Mouse (Mus musculus): ENCODE measurements around the gene Dmbx1. TPM values are rescaled to one million over a fixed set of nuclear protein-coding genes. Genes with fewer than 3 reads are reported as not detected.
A peak's percentile ranks its signal among the peaks of the same experiment; 100 is the strongest.

Dmbx1 gene
- polyA plus RNA-seq, 1 experiment from 2014 or later, result 0.11 TPM

DNA sequence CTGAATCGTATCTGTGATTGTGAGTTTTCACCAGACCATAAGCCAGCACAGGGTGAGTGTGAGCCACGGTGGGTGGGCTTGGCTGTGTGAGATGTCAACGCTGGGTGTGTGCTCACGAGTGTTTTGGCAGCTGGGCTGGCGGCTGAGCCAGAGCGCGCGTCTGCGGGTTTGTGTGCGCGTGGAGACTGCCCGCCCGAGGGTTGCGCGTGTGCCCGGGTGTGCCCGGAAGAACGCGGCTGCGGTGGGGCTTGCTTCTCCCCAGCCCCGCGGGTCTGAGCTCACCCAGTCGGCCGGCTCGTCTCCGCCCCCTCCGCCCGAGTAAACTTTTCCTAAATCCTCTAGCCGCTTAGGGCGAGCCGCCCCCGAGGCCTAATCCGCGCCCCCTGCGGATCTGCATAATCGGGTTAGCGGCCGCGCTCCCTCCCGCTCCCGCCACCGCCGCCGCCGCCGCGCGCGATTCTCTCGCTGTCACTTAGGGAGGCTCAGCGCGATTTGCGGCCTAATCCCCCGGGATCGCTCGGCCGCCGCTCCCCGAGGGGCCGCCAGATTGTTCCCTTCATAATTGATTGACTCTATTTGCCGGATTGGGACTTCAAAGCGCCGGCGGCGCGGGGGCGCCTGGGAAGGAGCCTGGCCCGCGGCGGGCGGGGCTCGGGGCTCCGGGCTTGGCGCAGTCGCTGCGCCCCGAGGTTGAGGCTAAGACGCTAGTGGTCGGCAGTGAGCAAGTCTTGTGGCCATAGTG, 23.1 kb upstream of the Dmbx1 start:
- peak; percentile 78 for DNase-seq (ENCODE audit: low spot score)
- Histone ChIP-seq H3K4me3 (peak overlapping the region; percentile 71), H3K36me3 (no peaks in the 10 kb centered on the region), H3K4me1 (peaks cover 36% of the 10 kb centered on the region), H3K27me3 (ENCODE audit: low read depth, poor library complexity, severe bottlenecking) (peaks cover 100% of the 10 kb centered on the region), H3K9me3 (replicated peaks) (no peaks in the 10 kb centered on the region), H3K27ac (peak overlapping the region; percentile 64)
- 1% methylated on average over 79 of the region's 79 CpGs for WGBS

GRCm38 (mm10) chr4:115961991-115962390, 22.3 kb upstream of the Dmbx1 start:
- Histone ChIP-seq H3K36me3 (no peaks in the 10 kb centered on the region), H3K4me1 (peaks cover 36% of the 10 kb centered on the region), H3K4me3 (peak overlapping the region; percentile 71; the same call in 1 of the 2 replicates), H3K27ac (no peak overlapping the region), H3K9me3 (replicated peaks) (no peaks in the 10 kb centered on the region), H3K27me3 (ENCODE audit: low read depth, poor library complexity, severe bottlenecking) (peaks cover 100% of the 10 kb centered on the region)
- WGBS, result 10% methylated on average over 7 of the region's 7 CpGs
- DNase-seq (ENCODE audit: low spot score), result no peak

- Histone ChIP-seq H3K27me3 (ENCODE audit: low read depth, poor library complexity, severe bottlenecking) (peaks cover 100% of the 10 kb centered on the region), H3K4me3 (no peak overlapping the region), H3K9me3 (replicated peaks) (no peaks in the 10 kb centered on the region), H3K36me3 (no peaks in the 10 kb centered on the region), H3K4me1 (peaks cover 34% of the 10 kb centered on the region), H3K27ac (no peak overlapping the region)
- no peak for DNase-seq (ENCODE audit: low spot score)
These were observed 19.8 kb upstream of the Dmbx1 start for GRCm38 (mm10) chr4:115959546-115959945.

DNA sequence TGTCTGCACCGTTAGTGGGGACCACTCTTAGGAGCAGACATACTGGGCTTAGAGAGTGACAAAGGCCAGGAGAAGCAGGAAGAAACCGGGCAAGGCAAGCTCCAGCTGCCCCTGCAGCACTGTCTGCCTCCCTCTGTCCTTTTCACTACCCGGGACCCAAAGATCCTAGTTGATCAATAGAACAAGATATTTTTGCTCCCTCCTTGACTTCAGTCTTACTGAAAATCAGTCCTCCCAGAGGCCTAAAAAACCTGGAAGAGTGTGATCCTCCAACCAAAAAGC, 15.7 kb upstream of the Dmbx1 start:
- Histone ChIP-seq H3K36me3 (no peaks in the 10 kb centered on the region), H3K4me1 (peaks cover 7% of the 10 kb centered on the region), H3K4me3 (peak overlapping the region; percentile 3; the same call in 1 of the 2 replicates), H3K27me3 (ENCODE audit: low read depth, poor library complexity, severe bottlenecking) (peaks cover 100% of the 10 kb centered on the region), H3K9me3 (replicated peaks) (no peaks in the 10 kb centered on the region), H3K27ac (no peak overlapping the region)
- 9% methylated on average over 3 of the region's 3 CpGs for WGBS
- DNase-seq (ENCODE audit: low spot score), result no peak

DNA sequence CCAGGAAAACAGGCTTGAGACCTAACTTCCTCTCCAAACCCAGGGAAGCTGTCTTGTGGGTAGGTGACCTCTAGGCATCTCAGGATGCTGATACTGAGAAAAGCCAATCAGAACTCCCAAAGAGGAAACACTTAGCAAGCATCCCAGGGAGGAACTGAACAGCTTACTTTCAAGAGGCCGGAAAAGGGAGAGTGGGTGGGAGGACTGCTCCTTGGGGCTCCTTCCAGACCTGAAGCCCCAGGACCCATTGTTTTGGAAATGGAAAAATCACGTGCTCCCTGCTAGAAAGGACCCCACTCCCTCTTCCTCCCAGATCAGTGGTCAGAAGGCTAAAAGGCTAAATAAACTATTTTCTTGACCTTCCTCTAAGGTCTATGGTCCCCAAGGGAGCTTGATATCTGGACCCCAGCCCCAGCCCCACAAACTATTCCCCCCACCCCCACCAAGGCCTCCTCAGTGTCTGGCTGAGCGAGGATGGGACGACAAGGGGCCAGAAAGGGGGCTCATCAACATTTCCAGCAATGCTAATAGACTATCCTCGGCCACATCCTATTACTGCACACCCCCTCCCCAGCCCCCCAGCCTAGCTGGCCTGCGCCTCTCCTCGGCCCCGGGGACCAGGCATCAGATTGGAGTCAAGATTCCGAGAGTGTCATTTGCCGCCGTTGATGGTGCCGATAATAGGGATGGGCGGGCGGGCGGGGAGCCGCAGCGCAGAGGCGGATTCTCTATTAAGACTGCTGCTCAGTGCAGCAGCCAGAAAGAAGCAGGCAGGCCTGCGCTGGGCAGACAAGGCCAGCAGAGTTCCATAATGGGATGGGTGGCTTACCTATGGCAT, 15.1 kb upstream of the Dmbx1 start:
- H3K27me3 ChIP-seq (ENCODE audit: low read depth, poor library complexity, severe bottlenecking), result peaks cover 100% of the 10 kb centered on the region
- WGBS, result 3% methylated on average over 19 of the region's 19 CpGs
- H3K36me3 ChIP-seq, result no peaks in the 10 kb centered on the region
- DNase-seq (ENCODE audit: low spot score), result no peak
- no peak overlapping the region for H3K27ac ChIP-seq
- H3K9me3 ChIP-seq (replicated peaks), result no peaks in the 10 kb centered on the region
- peaks cover 7% of the 10 kb centered on the region for H3K4me1 ChIP-seq
- peak overlapping the region; percentile 3; the same call in 1 of the 2 replicates for H3K4me3 ChIP-seq

GRCm38 (mm10) chr4:115953559-115953958, 13.8 kb upstream of the Dmbx1 start:
- WGBS, result 39% methylated on average over 5 of the region's 5 CpGs
- Histone ChIP-seq H3K27me3 (ENCODE audit: low read depth, poor library complexity, severe bottlenecking) (peaks cover 100% of the 10 kb centered on the region), H3K4me3 (no peak overlapping the region)

GRCm38 (mm10) chr4:115952758-115953157, 13.0 kb upstream of the Dmbx1 start:
- DNase-seq (ENCODE audit: low spot score), result peak; percentile 78
- peaks cover 100% of the 10 kb centered on the region for H3K27me3 ChIP-seq (ENCODE audit: low read depth, poor library complexity, severe bottlenecking)
- no peaks in the 10 kb centered on the region for H3K9me3 ChIP-seq (replicated peaks)
- WGBS, result 14% methylated on average over 6 of the region's 6 CpGs
- peaks cover 7% of the 10 kb centered on the region for H3K4me1 ChIP-seq
- no peak overlapping the region for H3K4me3 ChIP-seq
- H3K27ac ChIP-seq, result no peak overlapping the region
- no peaks in the 10 kb centered on the region for H3K36me3 ChIP-seq

More at GRCm38 (mm10) chr4:115953559-115953958, 13.8 kb upstream of the Dmbx1 start:
- Histone ChIP-seq H3K9me3 (replicated peaks) (no peaks in the 10 kb centered on the region), H3K36me3 (no peaks in the 10 kb centered on the region), H3K27ac (no peak overlapping the region), H3K4me1 (peaks cover 7% of the 10 kb centered on the region)
- DNase-seq (ENCODE audit: low spot score), result no peak

- H3K27ac ChIP-seq, result no peak overlapping the region
- no peaks in the 10 kb centered on the region for H3K9me3 ChIP-seq (replicated peaks)
- WGBS, result under 1% methylated on average over 41 of the region's 41 CpGs
- H3K36me3 ChIP-seq, result no peaks in the 10 kb centered on the region
- peak overlapping the region; percentile 35 for H3K4me3 ChIP-seq
- peaks cover 26% of the 10 kb centered on the region for H3K4me1 ChIP-seq
- peaks cover 100% of the 10 kb centered on the region for H3K27me3 ChIP-seq (ENCODE audit: low read depth, poor library complexity, severe bottlenecking)
- DNase-seq (ENCODE audit: low spot score), result no peak
These were observed 4.1 kb upstream of the Dmbx1 start for GRCm38 (mm10) chr4:115943669-115944314.

DNA sequence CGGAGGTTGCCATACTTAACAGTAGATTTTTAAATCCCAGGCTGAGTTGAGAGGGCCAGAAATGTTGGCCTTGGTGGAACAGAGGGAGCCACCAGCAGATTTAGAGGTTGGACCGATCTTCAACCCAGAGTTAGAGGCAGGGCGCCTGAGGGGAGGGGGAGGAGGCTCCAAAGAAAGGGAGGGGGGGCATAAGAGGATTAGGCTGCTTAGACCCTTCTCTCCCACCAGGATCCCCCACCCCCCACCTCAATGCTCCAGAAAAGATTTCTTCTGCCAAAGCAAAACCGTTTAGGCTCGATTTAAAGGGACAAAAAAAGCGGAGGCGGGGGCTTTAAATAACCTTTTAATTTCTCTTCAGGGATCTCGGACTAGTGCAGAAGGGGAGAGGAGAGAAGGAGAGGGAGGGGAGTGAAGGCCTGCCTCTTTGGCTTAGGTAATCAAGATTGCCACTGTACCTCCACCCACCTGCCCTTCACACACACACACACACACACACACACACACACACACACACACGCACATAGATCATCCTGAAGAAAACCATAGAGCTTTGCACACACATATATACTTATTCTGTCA, 1.6 kb upstream of the Dmbx1 start:
- H3K4me3 ChIP-seq, result no peak overlapping the region
- no peaks in the 10 kb centered on the region for H3K36me3 ChIP-seq
- peaks cover 39% of the 10 kb centered on the region for H3K4me1 ChIP-seq
- H3K9me3 ChIP-seq (replicated peaks), result no peaks in the 10 kb centered on the region
- peaks cover 100% of the 10 kb centered on the region for H3K27me3 ChIP-seq (ENCODE audit: low read depth, poor library complexity, severe bottlenecking)
- 6% methylated on average over 9 of the region's 9 CpGs for WGBS
- no peak for DNase-seq (ENCODE audit: low spot score)
- no peak overlapping the region for H3K27ac ChIP-seq

DNA sequence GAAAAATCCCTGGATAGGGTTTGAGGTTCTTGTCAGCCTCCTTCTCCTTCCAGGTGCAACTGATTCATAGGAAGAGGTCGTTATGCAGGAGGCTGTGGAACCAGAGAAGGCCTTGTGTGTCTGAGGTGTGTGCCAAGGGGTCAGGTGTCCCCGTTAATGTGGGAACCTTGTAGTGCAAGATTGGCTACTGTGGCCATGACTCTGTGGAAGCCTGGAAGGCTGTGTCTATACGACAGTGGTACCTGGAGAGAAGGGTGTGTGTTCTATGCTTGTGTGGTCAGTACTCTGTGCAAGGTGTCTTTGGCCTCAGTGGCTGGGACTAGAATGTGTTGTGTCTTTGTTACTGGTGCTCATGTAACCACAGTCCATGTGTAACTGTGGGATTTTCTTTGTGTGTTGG, 955 bp upstream of the Dmbx1 start:
- H3K4me3 ChIP-seq, result no peak overlapping the region
- no peak overlapping the region for H3K27ac ChIP-seq
- no peak for DNase-seq (ENCODE audit: low spot score)
- peaks cover 45% of the 10 kb centered on the region for H3K4me1 ChIP-seq
- H3K36me3 ChIP-seq, result no peaks in the 10 kb centered on the region
- H3K27me3 ChIP-seq (ENCODE audit: low read depth, poor library complexity, severe bottlenecking), result peaks cover 100% of the 10 kb centered on the region
- H3K9me3 ChIP-seq (replicated peaks), result no peaks in the 10 kb centered on the region
- WGBS, result 6% methylated on average over 3 of the region's 3 CpGs

DNA sequence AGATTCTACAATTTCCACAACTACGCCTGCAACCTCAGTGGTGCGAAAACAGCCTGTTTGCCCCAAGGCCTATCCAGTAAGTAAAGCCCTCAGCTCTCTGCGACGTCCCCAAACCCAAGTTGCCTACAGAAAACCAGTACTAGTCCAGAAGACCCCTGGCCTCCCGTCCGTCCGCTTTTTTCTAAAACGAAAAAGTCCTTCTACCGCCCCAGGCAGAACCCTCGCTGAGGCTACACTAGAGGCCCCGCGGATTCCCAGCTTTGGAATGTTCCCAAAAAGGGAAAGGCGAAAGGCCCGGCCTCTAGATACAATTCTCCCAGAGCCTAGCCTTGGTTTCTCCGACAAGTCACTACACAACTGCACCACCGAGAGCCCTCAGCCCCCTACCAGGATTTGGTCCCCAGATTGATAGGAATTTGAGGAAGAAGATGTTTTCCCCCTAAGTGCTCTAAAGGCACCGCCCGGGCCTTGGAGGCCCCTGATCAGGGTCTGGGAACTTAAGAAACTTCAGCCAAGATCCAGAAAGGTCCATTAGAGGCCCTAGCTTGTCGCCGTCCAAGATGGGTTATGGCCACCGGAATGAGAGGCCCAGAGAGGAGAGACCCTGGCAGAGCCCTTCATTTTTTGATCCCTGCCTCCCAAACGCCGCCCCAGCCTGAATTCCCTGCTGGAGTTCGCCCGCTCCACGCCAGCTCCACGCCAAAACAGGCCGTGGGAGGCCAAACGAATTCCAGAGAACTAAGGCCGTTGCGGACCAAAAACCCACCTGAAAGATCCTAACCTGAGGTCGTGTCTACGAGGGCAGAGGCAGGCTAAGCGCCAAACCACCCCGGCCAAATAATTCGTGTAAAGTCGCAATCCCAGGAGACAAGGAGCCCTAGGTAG, 1.2 kb downstream of the Dmbx1 start:
- H3K4me1 ChIP-seq, result peaks cover 46% of the 10 kb centered on the region
- peak overlapping the region; percentile 56 for H3K4me3 ChIP-seq
- no peaks in the 10 kb centered on the region for H3K9me3 ChIP-seq (replicated peaks)
- H3K27ac ChIP-seq, result no peak overlapping the region
- H3K27me3 ChIP-seq (ENCODE audit: low read depth, poor library complexity, severe bottlenecking), result peaks cover 100% of the 10 kb centered on the region
- DNase-seq (ENCODE audit: low spot score), result peak; percentile 74
- H3K36me3 ChIP-seq, result no peaks in the 10 kb centered on the region
- WGBS, result under 1% methylated on average over 37 of the region's 37 CpGs

Data from limb, embryonic 10.5 days (tissue).